ENCODE assay signal across 8 mouse cellular contexts in genomic region chr12:83485911-83486670, GRCm38 (mm10). TPM values are rescaled to one million over a fixed set of nuclear protein-coding genes. Genes with fewer than 3 reads are reported as not detected.
A peak's percentile ranks its signal among the peaks of the same experiment; 100 is the strongest.
DNase-seq lines count a peak whose midpoint lies in the region; ATAC-seq and TF ChIP-seq lines count a peak whose summit lies in the region.

No protein-coding gene starts in this region.

- no peaks in the 10 kb centered on the region for H3K9me3 ChIP-seq in heart, embryonic 11.5 days (replicated peaks; ENCODE audit: control insufficient read depth, low read length)
- no peaks in the 10 kb centered on the region for H3K9me3 ChIP-seq in liver, embryonic 11.5 days (ENCODE audit: control insufficient read depth, low read length)
- no peaks in the 10 kb centered on the region for H3K9me3 ChIP-seq in neural tube, embryonic 14.5 days (ENCODE audit: control insufficient read depth, low read length)

- no peak for TF ChIP-seq POLR2A in thymus, adult 2 months (IDR thresholded peaks at IDR 0.05; ENCODE audit: control insufficient read depth, extremely low read depth, insufficient read depth, low read length, poor library complexity)

- ATAC-seq in heart, embryonic 11.5 days (replicated peaks; ENCODE audit: insufficient number of reproducible peaks, low FRiP score, low TSS enrichment), result no peak
- ATAC-seq in liver, embryonic 11.5 days (replicated peaks; ENCODE audit: low FRiP score), result no peak
- ATAC-seq in neural tube, embryonic 14.5 days (ENCODE audit: low read depth), result no peak

- WGBS in thymus, adult 2 months, result 3% methylated on average over 53 of the region's 53 CpGs
- under 1% methylated on average over 53 of the region's 53 CpGs for WGBS in heart, embryonic 11.5 days (ENCODE audit: insufficient replicate concordance)
- WGBS in liver, embryonic 11.5 days, result under 1% methylated on average over 53 of the region's 53 CpGs
- under 1% methylated on average over 53 of the region's 53 CpGs for WGBS in neural tube, embryonic 14.5 days

- H3K9ac ChIP-seq in heart, embryonic 11.5 days (ENCODE audit: low read depth, low read length), result peak overlapping the region; percentile 84
- peak overlapping the region; percentile 84 for H3K9ac ChIP-seq in liver, embryonic 11.5 days (ENCODE audit: low read depth, low read length)
- H3K9ac ChIP-seq in neural tube, embryonic 14.5 days (replicated peaks; ENCODE audit: low read depth, low read length), result peak overlapping the region; percentile 68

- H3K27ac ChIP-seq in thymus, adult 2 months (ENCODE audit: control insufficient read depth, insufficient read depth, low read length), result no peak overlapping the region
- peak overlapping the region; percentile 89 for H3K27ac ChIP-seq in heart, embryonic 11.5 days (ENCODE audit: low read depth, low read length)
- H3K27ac ChIP-seq in liver, embryonic 11.5 days (ENCODE audit: low read depth, low read length), result peak overlapping the region; percentile 92; the same call in 1 of the 2 replicates
- peak overlapping the region; percentile 85 for H3K27ac ChIP-seq in neural tube, embryonic 14.5 days (ENCODE audit: low read depth, low read length)

- H3K4me3 ChIP-seq in thymus, adult 2 months (ENCODE audit: control insufficient read depth, insufficient read depth, low read length), result peak overlapping the region; percentile 57
- peak overlapping the region; percentile 81 for H3K4me3 ChIP-seq in heart, embryonic 11.5 days (ENCODE audit: low read depth, low read length)
- peak overlapping the region; percentile 90 for H3K4me3 ChIP-seq in liver, embryonic 11.5 days (ENCODE audit: low read depth, low read length)
- H3K4me3 ChIP-seq in neural tube, embryonic 14.5 days (ENCODE audit: low read depth, low read length), result peak overlapping the region; percentile 78

- peaks cover 20% of the 10 kb centered on the region for H3K4me1 ChIP-seq in thymus, adult 2 months (replicated peaks; ENCODE audit: control insufficient read depth, insufficient read depth, low read length)
- peaks cover 17% of the 10 kb centered on the region for H3K4me1 ChIP-seq in heart, embryonic 11.5 days (ENCODE audit: control insufficient read depth, insufficient read depth, low read length)
- H3K4me1 ChIP-seq in liver, embryonic 11.5 days (replicated peaks; ENCODE audit: control insufficient read depth, insufficient read depth, low read length), result peaks cover 27% of the 10 kb centered on the region
- H3K4me1 ChIP-seq in neural tube, embryonic 14.5 days (ENCODE audit: control insufficient read depth, insufficient read depth, low read length), result peaks cover 22% of the 10 kb centered on the region; the same call in 1 of the 2 replicates

- peak overlapping the region; percentile 82 for H3K4me2 ChIP-seq in heart, embryonic 11.5 days
- H3K4me2 ChIP-seq in liver, embryonic 11.5 days, result peak overlapping the region; percentile 99
- H3K4me2 ChIP-seq in neural tube, embryonic 14.5 days (ENCODE audit: low read depth, low read length), result peak overlapping the region; percentile 98

- H3K27me3 ChIP-seq in thymus, adult 2 months (ENCODE audit: control insufficient read depth, insufficient read depth, low read length), result peaks cover 32% of the 10 kb centered on the region
- no peaks in the 10 kb centered on the region for H3K27me3 ChIP-seq in heart, embryonic 11.5 days (ENCODE audit: control insufficient read depth, insufficient read depth, low read length)
- peaks cover 14% of the 10 kb centered on the region for H3K27me3 ChIP-seq in liver, embryonic 11.5 days (replicated peaks; ENCODE audit: control insufficient read depth, insufficient read depth, low read length)
- H3K27me3 ChIP-seq in neural tube, embryonic 14.5 days (ENCODE audit: control insufficient read depth, insufficient read depth, low read length), result no peaks in the 10 kb centered on the region

- peak; percentile 5 for DNase-seq in thymus, adult 2 months
- DNase-seq in thymus, adult 18-20 months, result no peak
- DNase-seq in embryo, embryonic 10.5 days (ENCODE audit: low spot score), result peak; percentile 54
- DNase-seq in kidney, postnatal 10 days, result peak; percentile 48
- DNase-seq in liver, embryonic 11.5 days (ENCODE audit: low spot score), result peak; percentile 64
- peak; percentile 33 for DNase-seq in yolk sac, embryonic 10.5 days (ENCODE audit: low spot score)

- no peaks in the 10 kb centered on the region for H3K36me3 ChIP-seq in thymus, adult 2 months (ENCODE audit: control insufficient read depth, insufficient read depth, low read length)
- no peaks in the 10 kb centered on the region for H3K36me3 ChIP-seq in heart, embryonic 11.5 days (ENCODE audit: control insufficient read depth, insufficient read depth, low read length)
- H3K36me3 ChIP-seq in liver, embryonic 11.5 days (ENCODE audit: control insufficient read depth, insufficient read depth, low read length), result no peaks in the 10 kb centered on the region
- no peaks in the 10 kb centered on the region for H3K36me3 ChIP-seq in neural tube, embryonic 14.5 days (ENCODE audit: control insufficient read depth, insufficient read depth, low read length)

- TF ChIP-seq CTCF in thymus, adult 2 months (IDR thresholded peaks at IDR 0.05; ENCODE audit: borderline replicate concordance, control insufficient read depth, extremely low read depth, insufficient read depth, low read length, poor library complexity), result no peak

RNA-seq across cellular contexts. Expression of gene Dpf3, which starts 1.4 kb away (rescaled TPM):
- 0.27 and 0.65 TPM in 2 replicates for polyA plus RNA-seq in thymus, adult 2 months (2012; rRNA removed)
- polyA plus RNA-seq in heart, embryonic 11.5 days (2014; fragmentation: Nextera tagmentation; extraction: Ambion mirVana), result 29.7 TPM in 2 replicates
- 13.0 and 14.6 TPM in 2 replicates for polyA plus RNA-seq in liver, embryonic 11.5 days (2014; fragmentation: Nextera tagmentation; extraction: Ambion mirVana)
- 20.2 and 29.2 TPM in 2 replicates for polyA plus RNA-seq in neural tube, embryonic 14.5 days (2014; fragmentation: Nextera tagmentation; extraction: Ambion mirVana)

RNA-seq across cellular contexts. Expression of gene Dcaf4, which starts 34.2 kb away (rescaled TPM):
- polyA plus RNA-seq in thymus, adult 2 months (2012; rRNA removed), result 33.7 and 36.6 TPM in 2 replicates
- polyA plus RNA-seq in heart, embryonic 11.5 days (2014; fragmentation: Nextera tagmentation; extraction: Ambion mirVana), result 23.8 and 24.1 TPM in 2 replicates
- 29.9 and 32.7 TPM in 2 replicates for polyA plus RNA-seq in liver, embryonic 11.5 days (2014; fragmentation: Nextera tagmentation; extraction: Ambion mirVana)
- 39.9 and 47.1 TPM in 2 replicates for polyA plus RNA-seq in neural tube, embryonic 14.5 days (2014; fragmentation: Nextera tagmentation; extraction: Ambion mirVana)

Comparison
In these comparisons a context has a peak if more than half of its experiments do, and no peak if none do; other contexts are left out.
1. DNase-seq: peak in thymus, adult 2 months (single experiment), embryo, embryonic 10.5 days (single experiment), kidney, postnatal 10 days (single experiment), liver, embryonic 11.5 days (single experiment) and yolk sac, embryonic 10.5 days (single experiment); none in thymus, adult 18-20 months (0 of 2).
2. Peak in every context shown above with its lines, with median percentiles within 50 percentile points of each other: H3K4me3 ChIP-seq, H3K4me2 ChIP-seq and H3K9ac ChIP-seq.